Mouse (Mus musculus): ENCODE results near the gene Usp5.
"Not testable (repeated sequence)": the region's sequence is repeated elsewhere in the genome, so short reads cannot be mapped to it uniquely, and the experiment has no call there.

Usp5 gene

DNA sequence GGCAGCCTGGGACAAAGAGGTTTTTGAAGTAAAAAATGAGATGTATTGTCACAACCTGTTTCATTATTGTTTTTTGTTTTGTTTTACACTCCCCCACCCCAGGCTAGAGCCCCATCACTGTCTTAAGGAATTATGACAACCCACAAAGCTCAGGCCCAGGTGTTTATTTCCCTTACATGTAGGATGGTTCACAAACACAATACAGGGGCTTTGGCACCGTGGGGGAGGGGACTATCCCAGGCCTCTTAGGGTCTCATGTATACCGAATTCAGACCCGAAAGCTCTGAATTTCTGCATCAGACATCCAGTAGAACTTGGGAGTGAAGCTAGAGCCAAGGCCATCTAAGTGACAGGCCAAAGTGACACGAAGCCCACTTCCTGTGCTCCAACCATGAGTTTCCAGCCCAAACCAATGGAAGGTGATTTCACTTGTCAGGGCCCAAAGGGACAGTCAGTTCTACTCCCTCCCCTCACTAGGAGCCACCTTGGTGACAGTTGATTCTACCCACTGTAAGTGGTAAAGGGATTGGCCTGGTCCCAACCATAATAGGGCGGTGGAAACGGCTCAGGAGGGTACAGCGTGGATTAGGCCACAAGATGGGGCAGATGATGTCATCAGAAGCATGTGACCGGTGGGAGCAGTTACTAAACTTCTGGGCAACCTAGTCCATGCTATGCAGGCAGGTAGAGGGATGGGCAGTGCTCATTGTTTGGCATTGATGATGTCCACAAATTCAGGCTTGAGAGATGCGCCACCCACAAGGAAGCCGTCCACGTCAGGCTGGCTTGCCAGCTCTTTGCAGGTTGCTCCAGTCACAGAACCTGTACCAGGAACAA lies 18.5 kb downstream of the Usp5 start:
- not testable (repeated sequence) for DNase-seq

DNA sequence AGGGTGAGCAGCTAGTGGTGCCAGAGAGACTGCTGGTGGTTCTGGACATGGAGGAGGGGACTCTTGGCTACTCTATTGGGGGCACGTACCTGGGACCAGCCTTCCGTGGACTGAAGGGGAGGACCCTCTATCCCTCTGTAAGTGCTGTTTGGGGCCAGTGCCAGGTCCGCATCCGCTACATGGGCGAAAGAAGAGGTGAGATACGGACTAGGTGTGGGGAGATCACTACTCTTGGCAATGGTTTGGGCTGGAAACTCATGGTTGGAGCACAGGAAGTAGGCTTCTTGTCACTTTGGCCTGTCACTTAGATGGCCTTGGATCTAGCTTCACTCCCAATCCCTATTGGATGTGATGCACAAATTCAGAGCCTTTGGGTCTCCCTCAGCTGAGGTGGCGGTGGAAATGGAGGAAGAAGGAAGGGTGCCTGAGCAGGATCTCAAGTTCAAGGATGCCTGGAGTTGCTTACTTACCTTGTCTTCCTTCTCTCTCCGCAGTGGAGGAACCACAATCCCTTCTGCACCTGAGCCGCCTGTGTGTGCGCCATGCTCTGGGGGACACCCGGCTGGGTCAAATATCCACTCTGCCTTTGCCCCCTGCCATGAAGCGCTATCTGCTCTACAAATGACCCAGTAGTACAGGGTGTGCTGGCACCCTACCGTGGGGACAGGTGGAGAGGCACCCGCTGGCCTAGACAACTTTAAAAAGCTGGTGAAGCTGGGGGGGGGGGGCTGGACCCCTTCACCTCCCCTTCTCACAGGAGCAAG lies 19.3 kb downstream of the Usp5 start:
- DNase-seq, result no peak

DNA sequence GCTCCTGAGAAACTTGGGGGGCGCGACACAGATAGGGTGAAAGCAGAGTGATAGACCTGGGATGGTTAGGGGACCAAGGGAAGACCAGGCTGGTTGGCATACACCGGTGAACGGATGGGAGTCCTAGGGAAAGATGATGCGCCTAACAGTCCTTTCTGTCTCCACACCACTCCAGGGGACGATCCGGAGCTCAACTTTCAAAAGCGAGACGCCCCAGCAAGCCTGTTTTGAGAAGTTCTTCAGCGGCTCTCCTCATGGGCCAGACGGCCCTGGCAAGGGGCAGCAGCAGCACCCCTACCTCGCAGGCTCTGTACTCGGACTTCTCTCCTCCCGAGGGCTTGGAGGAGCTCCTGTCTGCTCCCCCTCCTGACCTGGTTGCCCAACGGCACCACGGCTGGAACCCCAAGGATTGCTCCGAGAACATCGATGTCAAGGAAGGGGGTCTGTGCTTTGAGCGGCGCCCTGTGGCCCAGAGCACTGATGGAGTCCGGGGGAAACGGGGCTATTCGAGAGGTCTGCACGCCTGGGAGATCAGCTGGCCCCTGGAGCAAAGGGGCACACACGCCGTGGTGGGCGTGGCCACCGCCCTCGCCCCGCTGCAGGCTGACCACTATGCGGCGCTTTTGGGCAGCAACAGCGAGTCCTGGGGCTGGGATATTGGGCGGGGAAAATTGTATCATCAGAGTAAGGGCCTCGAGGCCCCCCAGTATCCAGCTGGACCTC lies 20.1 kb downstream of the Usp5 start:
- DNase-seq, result peak; percentile 91 to 94

DNA sequence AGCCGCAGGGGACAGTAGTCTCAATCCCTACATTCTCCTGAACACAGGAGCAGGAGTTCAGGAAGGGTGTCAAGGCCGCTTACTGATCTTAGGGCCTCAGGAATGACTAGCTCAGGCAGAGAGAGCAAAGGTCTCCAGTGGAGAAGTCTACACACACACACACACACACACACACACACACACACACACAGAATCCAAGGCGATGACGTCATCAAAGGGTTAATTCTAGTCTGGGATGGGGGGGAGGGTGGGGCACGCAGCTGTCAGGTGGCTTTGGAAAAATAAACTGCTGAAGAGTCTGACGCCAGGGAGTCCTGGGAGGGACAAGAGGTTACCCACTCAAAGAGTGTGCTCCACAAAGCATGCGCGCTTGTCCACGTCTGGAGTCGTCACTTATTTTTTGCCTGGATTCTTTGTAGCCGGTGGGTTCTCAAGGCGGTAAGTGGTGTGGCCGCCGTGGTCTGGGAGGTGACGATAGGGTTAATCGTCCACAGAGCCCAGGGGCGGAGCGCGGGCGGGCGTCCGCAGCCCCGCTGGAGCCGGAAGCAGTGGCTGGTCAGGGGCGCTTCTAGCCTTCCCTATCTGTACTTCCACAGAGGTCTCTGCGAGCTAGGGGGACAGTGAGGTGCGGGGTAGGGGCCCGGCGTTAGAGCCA lies 20.8 kb downstream of the Usp5 start, which contains the start of gene Spsb2:
Gene Spsb2, plus strand, starts transcription at position 304 of the 655 bp plus-strand sequence.
- DNase-seq, result peak; percentile 86 to 92

DNA sequence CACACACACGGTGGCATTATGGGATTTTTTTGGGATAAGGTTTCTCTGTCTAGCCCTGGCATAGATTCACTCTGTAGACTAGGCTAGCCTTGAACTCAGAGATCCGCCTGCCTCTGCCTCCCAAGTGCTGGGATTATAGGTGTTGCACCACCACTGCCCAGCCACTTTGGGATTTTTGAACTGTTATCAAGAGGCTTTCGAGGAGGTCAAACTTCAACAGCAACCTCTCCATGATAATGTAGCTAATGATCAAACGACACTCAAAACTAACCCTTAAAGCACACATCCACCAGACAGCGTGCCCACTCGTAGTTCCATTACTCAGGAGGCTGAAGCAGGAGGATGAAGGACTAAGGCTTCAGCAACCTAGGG lies 21.3 kb downstream of the Usp5 start:
- no peak for DNase-seq

DNA sequence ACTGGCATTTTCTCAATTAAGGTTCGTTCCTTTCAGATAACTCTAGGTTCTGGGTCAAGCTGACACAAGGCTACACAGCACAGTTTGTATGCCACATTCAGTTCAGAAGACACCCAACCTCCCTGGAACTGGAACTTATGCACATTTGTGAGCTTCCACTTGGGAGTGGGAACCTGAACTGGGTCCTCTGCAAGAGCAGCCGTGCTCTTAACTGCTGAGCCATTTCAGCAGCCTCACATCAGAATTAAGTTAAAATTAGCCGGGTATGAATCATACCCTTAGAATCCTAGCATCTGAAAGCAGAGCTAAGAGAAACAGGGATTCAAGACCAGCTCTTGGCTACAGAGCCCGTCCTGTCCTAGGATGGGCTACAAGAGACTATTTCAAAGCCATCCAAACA lies 21.9 kb downstream of the Usp5 start:
- no peak for DNase-seq

DNA sequence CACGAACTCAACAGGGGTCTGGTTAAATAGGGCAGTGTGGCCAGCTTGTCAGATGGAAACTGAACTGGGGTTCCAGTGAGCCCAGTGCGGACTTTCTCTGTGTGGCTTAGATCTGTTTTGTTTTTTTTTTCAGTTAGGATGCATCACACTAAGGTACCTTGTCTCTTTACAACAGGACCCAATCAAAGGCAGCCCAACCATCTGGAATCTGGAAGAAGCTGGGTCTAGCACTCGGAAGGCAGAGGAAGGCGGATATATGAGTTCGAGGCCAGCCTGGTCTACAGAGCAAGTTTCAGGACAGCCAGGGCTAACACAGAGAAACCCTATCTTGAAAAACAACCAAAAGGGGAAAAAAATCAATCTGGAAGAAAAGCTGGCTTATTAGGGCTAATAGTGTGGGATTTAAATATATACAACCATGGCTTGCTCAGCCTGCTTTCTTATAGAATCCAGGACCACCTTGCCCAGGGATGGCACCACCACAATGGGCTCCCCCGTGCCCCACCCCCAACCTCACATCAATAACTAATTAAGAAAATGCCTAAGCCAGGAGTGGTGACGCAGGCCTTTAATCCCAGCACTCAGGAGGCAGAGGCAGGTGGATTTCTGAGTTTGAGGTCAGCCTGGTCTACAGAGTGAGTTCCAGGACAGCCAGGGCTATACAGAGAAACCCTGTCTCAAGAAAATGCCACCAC lies 22.7 kb downstream of the Usp5 start:
- no peak for DNase-seq

DNA sequence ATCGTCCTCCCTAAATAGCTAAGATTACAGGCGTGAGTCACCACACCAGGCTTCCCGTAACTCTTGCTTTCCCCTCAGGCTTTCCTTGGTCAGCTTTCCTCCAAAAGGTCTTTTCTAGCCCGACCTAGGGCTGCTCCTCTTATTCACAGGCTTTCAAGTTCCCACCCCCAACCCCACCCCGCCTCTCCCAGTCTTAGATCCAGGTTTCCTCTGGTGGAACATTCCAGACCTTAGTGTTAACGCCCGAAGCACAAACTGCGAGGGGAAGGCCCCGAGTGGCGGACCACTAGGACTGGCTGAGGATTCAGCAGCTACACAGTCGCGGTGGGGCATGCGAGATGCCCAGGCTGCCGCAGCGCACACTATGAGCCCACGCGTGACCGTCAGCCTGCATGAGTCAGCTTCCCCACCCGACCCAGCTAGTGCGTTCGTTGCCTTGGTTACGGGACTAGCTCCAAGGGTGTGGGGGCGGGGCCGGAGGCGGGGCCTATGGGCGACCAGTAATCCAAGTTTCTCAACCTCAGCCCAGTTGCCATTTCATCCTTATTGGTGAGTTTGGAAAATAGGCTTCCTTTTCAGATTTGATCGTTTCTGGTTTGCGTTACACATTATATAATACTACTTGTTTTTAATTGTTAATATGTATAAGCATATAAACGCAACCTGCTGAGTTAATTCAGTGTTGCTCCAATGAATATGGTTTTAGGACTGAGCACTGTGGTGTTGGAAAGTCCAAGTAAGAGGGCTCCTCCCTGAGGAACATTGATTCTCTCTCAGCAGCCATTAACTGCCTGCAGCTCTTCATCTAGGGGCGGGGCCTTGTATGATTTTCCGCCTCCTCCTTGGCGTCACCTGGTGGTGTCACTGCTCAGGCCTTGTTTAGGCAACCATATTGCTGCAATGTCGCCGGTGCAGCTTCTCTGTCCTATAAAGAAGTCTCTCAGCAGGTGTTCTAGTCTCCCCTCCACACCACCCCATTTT lies 23.7 kb downstream of the Usp5 start:
- peak; percentile 98 for DNase-seq

DNA sequence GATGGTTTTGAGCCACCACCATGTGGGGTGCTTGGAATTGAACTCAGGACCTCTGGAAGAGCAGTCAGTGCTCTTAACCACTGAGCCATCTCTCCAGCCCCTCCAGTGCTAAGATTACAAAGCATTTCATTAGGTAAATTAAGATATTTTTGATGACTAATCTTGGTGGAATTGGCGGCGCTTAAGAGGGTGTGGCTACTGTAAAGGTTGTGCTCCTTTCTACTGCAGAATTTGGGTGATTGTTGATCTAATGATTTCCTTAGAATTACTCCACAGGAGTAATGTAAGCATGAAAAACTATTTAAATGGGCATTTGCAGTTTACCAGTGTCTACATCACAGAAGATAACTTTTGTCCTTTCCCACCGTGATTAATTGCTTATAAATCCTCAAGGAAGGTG lies 24.9 kb downstream of the Usp5 start:
- no peak for DNase-seq

DNA sequence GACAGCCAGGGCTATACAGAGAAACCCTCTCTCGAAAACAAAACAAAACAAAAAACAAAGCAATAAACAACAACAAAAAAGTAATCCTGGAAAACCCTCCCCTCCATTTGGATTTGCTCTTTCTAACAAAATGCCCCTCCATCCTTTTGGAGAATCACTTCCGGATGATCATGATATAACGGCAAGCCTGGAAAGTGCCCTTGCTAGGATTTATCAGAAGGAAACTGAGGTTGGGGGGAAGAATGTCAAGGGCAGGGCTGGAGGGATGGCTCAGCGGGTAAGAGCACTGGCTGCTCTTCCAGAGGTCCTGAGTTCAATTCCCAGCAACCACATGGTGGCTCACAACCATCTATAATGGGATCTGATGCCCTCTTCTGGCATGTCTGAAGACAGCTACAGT lies 25.6 kb downstream of the Usp5 start:
- not testable (repeated sequence) for DNase-seq

DNA sequence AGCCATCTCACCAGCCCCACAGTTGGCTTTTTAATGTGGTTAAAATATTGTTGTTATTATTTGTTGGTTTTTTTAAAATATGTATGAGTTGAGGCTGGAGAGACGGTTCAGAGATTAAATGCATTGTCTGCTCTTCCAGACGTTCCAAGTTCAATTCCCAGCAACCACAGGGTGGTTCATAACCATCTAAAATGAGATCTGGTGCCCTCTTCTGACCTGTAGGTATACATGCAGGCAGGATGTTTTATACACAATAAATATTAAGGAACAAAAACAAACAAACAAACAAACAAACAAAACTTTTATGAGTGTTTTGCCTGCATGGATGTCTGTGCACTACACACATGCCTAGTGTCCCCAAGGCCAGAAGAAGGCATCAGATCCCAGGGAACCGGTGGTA lies 26.2 kb downstream of the Usp5 start:
- DNase-seq, result no peak

DNA sequence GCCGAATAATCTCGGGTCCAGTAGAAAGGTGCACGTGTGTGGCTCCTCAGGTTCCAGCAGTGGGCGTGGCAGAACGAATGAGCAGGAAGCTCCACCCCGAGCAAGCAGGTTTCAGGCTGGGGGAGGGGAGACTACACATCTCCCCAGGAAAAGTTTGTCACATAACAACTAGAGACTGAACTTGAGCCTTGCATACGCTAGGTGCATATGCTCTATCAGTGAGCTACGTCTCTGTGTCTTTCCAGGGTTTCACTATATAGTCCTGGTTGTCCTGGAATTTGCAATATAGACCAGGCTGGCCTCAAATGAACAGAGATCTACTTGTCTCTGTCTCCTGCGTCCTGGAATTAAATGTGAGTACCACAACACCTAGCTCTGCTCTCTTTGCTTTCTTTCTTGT lies 26.9 kb downstream of the Usp5 start:
- DNase-seq, result not testable (repeated sequence)

DNA sequence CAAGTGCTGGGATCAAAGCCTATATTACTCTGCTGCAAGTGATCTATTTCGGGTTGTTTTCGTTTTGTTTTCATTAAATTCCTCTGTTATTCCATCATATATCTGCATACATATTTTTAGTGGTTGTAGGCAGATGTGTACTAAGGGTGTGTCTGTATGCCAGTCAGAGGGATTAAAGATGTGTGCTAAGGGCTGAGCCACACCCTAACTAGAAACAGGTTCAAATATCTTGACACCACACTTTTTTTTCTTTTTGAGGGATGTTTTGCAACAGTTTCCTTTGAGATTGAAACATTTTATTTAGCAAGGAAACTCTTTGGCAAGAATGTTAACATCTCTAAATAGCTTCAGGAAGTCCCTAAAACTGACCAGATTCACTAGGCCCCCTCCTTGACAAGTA lies 33.1 kb downstream of the Usp5 start:
- no peak for DNase-seq

DNA sequence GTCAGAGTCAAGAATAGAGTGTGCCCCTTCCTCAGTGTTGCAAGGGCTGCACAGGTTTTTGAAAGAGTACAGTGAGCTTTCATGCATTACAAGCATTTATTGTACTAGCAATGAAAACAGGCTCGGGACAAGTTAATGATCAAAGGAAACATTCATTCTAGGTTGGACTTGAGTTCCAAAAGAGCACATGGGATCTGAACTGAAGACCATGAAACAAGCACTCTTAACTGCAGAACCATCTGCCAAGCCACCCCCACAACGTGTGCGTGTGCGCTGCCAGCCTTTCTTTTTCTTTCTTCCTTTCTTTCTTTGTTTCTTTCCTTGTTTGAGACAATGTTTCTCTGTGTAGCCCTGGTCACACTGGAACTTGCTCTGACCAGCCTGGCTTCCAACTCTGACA lies 33.5 kb downstream of the Usp5 start:
- DNase-seq, result no peak

DNA sequence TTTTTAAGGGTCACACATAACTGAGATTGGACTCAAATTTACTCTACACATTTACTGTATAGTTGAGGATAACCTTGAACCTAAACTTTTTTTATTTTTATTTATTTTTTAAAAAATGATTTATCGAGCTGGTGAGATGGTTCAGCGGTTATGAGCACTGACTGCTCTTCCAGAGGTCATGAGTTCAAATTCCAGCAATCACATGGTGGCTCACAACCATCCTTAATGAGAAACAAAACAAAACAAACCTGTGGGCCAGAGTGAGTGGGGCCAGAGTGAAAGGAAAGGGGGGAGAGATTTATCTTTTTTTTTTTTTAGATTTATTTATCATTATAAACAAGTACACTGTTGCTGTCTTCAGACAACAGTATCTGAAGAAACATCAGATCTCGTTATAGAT lies 37.4 kb downstream of the Usp5 start:
- DNase-seq, result no peak

DNA sequence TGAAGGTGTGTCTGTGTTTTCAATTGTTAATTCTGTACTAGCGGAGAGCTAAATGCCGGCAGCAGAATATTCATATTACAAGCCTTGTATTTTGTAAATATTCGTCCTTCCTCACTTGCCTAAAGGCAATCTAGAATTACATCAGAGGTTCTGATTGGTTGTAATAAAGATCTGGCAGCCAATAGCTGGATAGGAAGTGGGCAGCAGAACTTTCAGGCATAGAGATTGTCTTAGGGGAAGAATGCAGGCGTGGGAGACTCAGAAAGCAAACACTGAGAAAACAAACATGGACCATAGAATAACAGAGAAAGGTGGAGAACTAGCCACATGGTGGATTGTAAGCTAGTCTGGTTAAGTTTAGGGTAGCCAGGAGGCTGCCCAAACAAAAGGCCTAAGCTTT lies 39.2 kb downstream of the Usp5 start:
- DNase-seq, result no peak

DNA sequence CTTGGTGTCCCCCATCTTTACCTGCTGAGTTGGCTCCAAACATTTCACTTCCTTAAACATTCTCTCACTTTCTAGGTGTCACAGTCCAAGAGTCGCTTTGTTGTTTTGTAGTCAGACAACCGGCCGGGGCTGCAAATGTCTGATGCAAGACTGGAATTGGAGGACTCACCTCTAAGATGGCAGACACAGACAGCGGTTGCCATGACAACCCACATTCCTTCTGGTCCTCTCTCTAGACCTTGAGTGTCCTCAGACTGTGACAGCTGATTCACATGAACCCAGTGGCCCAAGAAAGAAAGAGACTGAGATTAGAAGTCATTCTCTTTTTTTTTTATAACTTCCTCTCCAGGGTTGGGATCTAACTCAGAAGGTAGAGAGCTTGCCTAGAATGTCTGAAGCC lies 39.8 kb downstream of the Usp5 start:
- DNase-seq, result no peak

DNA sequence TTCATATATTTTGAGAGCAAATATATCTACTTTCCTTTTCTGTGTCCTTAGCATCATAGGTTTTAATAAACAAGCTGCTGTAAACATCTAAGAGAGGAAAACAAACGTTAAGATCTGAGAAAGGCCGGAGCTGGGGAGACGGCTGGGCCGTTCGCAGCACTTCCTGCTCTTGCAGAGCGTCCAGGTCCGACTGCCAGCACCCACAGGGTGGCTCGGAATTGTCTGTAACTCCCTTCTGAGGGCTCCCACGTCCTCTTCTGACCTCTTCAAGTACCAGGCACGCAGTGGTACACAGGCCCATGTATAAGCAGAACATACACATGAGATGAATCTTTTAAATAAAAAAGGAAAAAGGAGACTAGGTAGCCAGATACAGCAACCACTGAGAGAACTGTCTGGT lies 41.6 kb downstream of the Usp5 start:
- no peak for DNase-seq

DNA sequence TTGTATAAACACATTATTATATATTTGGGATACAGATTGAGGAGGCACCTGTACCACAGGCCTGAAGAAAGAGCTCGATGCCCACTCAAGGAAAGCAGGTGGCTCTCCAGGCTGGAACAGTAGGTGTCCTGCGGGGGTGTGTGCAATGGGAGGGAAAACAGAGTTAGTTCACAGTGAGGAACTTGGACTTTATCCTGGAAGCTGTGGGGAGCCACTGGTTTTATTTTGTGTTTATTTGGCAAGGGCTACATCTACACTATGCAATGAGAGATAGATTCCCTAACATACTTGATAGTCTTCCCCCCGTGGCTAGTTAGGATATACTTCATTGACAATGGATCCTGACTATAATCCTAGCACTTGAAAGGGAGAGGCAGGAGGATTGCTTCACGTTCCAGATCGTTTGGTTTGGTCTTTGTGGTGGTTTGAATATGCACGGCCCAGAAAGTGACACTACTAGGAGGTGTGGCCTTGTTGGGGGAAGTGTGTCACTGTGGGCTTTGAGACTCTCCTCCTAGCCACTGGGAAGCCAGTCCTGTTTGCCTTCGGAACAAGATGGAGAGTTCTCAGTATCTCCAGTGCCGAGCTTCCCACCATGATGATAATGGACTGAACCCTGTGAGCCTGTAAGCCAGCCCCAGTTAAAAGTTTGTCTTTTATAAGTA lies 42.4 kb downstream of the Usp5 start:
- no peak for DNase-seq

DNA sequence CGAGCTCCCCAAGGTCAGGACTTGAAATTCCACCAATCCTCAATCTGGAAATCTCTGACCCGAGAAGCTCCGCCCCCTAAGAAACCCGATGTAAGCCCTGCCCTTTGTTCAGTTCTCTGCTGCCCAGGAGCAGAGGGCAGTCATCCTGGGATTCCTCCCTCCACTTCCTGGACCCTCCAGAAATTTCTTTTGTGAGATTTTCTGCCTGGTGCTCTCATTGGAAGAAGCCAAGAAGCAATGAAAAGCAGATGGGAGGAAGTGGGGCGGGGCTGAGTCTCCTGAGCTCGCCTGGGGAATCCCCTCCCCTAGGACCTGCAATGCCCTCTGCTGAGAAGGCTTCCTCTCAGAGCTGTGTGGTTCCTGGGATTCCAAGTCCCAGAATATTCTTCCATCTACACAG lies 46.8 kb downstream of the Usp5 start:
- peak; percentile 57 to 73 for DNase-seq

DNA sequence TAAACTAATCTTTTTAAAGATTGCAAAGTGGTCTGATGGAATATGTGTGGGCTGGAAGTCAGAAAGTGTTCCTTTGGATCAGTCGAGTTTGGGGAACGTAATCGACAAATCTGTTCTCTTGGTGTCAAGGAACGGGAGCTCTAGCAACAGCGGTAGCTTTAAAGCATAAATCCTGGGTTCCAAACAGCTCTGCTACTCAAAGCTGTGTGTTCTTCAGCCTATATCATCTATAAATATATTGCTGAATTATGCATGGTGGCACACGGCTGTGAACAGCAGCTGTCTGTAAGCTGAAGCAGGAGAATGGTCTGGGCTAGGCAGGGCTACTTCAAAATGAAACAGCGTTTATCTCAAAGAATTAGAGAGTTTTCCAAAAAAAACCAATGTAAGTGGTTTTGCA lies 48.4 kb downstream of the Usp5 start:
- no peak for DNase-seq
